Mouse (Mus musculus) thymus, adult 2 months (tissue): ENCODE data around the gene Eif4h.

Experiments used
- CTCF ChIP-seq: fragments of 200-500 bp; IDR thresholded peaks from 2 replicates; pipeline ENCODE4 v1.5.1; 2012; ENCODE audit warnings: mild to moderate bottlenecking, control low read depth, low read length, moderate library complexity, borderline replicate concordance; ENCODE audit not compliant: control insufficient read depth, poor library complexity, insufficient read depth; ENCODE audit errors: extremely low read depth
- POLR2A ChIP-seq: fragments of 200-500 bp; IDR thresholded peaks from 2 replicates; pipeline ENCODE4 v1.6.1; 2012; ENCODE audit warnings: mild to moderate bottlenecking, low read length, control low read depth, moderate library complexity; ENCODE audit not compliant: control insufficient read depth, poor library complexity, insufficient read depth; ENCODE audit errors: extremely low read depth

DNA sequence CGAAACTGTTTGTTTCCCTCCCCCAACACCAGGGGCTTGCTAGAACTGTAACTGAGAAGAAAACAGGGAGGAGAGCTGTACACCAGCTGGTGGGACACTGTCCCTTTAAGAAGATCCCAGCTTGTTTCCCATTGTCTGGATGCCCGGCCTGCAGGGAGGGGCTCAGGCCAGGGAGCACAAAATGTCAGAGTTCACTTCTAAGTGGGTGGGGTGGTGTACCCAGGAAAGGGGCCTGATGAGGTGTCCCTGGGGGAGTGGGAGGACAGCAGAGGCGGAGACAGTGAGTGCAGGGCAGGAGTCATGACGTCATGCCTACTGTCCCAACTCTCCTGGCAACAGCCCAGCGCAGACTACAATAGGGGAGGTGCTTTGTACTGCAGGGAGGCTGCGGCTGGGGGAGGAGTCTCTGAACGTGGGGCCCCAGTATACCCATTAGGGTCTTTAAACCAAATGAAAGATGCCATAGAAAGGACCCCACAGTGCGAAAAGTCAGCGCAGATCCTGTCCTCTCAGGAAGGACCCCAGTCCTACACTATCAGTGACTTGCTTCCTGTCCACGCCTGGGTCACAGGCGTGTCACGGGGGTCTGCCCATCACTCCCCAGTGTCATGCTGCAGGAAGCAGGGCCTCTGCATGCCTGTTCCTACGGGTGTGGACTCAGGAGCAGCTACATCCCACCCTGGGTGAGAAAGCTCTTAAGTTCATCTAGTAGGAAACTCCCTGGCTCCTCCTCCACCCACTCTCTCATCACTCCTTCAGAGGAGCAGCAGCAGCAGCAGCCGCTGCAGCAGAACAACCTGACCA is 36.9 kb upstream of the Eif4h start:
- TF ChIP-seq POLR2A (no peak), CTCF (no peak)
